Mouse (Mus musculus) MEL (cell line): ENCODE measurements around the gene Tcl1b1.
"Not testable (repeated sequence)": the region's sequence is repeated elsewhere in the genome, so short reads cannot be mapped to it uniquely, and the experiment has no call there.

Experiments used
- CHD1 ChIP-seq: IDR thresholded peaks from 2 replicates; pipeline ENCODE4 v1.6.1; 2012; ENCODE audit warnings: low read depth, mild to moderate bottlenecking, inconsistent platforms, low read length, improper control_type of control experiment
- CHD2 ChIP-seq: IDR thresholded peaks from 2 replicates; pipeline ENCODE4 v1.6.1; 2011; ENCODE audit warnings: low read length, improper control_type of control experiment
- CTCF ChIP-seq, 3 experiments: IDR thresholded peaks in 2 of 3; conservative IDR thresholded peaks in 1 of 3; 2 replicates each; pipeline ENCODE4 v1.5.1; 2011 to 2012; ENCODE audit warnings: low read length in 3 of 3, low read depth in 2 of 3, mild to moderate bottlenecking in 2 of 3, improper control_type of control experiment in 1 of 3, inconsistent platforms in 1 of 3, mixed read lengths in 1 of 3, moderate library complexity in 1 of 3; ENCODE audit not compliant: control insufficient read depth in 1 of 3, insufficient read depth in 1 of 3, poor library complexity in 1 of 3, severe bottlenecking in 1 of 3
- EP300 ChIP-seq, 2 experiments: IDR thresholded peaks; 2 replicates each; pipeline ENCODE4 v1.6.1; 2011; ENCODE audit warnings: improper control_type of control experiment in 2 of 2, low read length in 2 of 2, low read depth in 1 of 2, mild to moderate bottlenecking in 1 of 2
- GABPA ChIP-seq: IDR thresholded peaks from 2 replicates; pipeline ENCODE4 v1.6.1; 2012; ENCODE audit warnings: low read depth, mild to moderate bottlenecking, inconsistent platforms, low read length, improper control_type of control experiment, moderate library complexity
- GATA1 ChIP-seq: IDR thresholded peaks from 2 replicates; pipeline ENCODE4 v1.6.1; 2011; ENCODE audit warnings: low read depth, low read length, improper control_type of control experiment
- MAFK ChIP-seq: IDR thresholded peaks from 2 replicates; pipeline ENCODE4 v1.6.1; 2011; ENCODE audit warnings: low read depth, mild to moderate bottlenecking, low read length, improper control_type of control experiment, borderline replicate concordance
- POLR2A ChIP-seq, 2 experiments: IDR thresholded peaks; 2 replicates each; pipeline ENCODE4 v1.6.1; 2011 to 2012; ENCODE audit warnings: low read length in 2 of 2, mild to moderate bottlenecking in 2 of 2, control low read depth in 1 of 2, improper control_type of control experiment in 1 of 2, low read depth in 1 of 2, moderate library complexity in 1 of 2; ENCODE audit not compliant: control insufficient read depth in 1 of 2, insufficient read depth in 1 of 2, poor library complexity in 1 of 2
- RCOR1 ChIP-seq: IDR thresholded peaks from 2 replicates; pipeline ENCODE4 v1.6.1; 2012; ENCODE audit warnings: low read depth, mild to moderate bottlenecking, inconsistent platforms, low read length, improper control_type of control experiment
- SMC3 ChIP-seq: IDR thresholded peaks from 2 replicates; pipeline ENCODE4 v1.6.1; 2011; ENCODE audit warnings: low read depth, low read length, improper control_type of control experiment
- TAL1 ChIP-seq: IDR thresholded peaks from 2 replicates; pipeline ENCODE4 v1.6.1; 2012; ENCODE audit warnings: mild to moderate bottlenecking, inconsistent platforms, low read length, moderate library complexity, mixed read lengths
- UBTF ChIP-seq: IDR thresholded peaks from 2 replicates; pipeline ENCODE4 v1.6.1; 2012; ENCODE audit warnings: low read depth, mild to moderate bottlenecking, inconsistent platforms, low read length, improper control_type of control experiment, moderate library complexity, borderline replicate concordance; ENCODE audit not compliant: insufficient read depth
- USF1 ChIP-seq: IDR thresholded peaks from 2 replicates; pipeline ENCODE4 v1.6.1; 2014; ENCODE audit warnings: low read depth, mild to moderate bottlenecking, inconsistent platforms, low read length, improper control_type of control experiment, moderate library complexity
- ZKSCAN1 ChIP-seq: IDR thresholded peaks from 2 replicates; pipeline ENCODE4 v1.6.1; 2012; ENCODE audit warnings: low read depth, mild to moderate bottlenecking, inconsistent platforms, low read length, improper control_type of control experiment, moderate library complexity

DNA sequence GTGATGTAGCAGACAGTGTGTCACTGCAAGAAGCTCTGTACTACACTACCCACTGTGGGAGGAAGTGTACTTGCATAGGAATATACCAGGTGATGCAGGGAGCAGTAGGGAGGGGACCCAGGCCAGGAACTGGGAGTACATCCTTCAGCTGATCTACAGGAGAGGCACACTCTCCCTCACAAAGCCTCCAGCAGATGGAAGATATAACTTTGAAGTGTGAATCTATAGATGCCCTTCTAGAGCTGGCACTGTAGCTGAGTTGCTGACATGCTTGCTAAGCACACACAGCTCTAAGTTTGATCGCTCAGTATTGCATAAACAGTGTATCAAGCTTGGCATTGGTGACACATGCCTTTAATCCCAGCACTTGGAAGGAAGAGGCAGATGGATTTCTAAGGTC is 21.8 kb upstream of the Tcl1b1 start:
- not testable (repeated sequence) for TF ChIP-seq TAL1; RCOR1; ZKSCAN1; GABPA; UBTF; CTCF (IDR thresholded peaks at IDR 0.05 in 2 of 3, conservative IDR thresholded peaks at IDR 0.05 in 1 of 3; ENCODE audit: control insufficient read depth in 1 of 3, insufficient read depth in 1 of 3, low read depth in 2 of 3, low read length in 3 of 3, poor library complexity in 1 of 3, severe bottlenecking in 1 of 3); POLR2A (IDR thresholded peaks at IDR 0.05; ENCODE audit: control insufficient read depth in 1 of 2, insufficient read depth in 1 of 2, low read depth in 1 of 2, low read length in 2 of 2, poor library complexity in 1 of 2); MAFK; GATA1; USF1; CHD1; CHD2; EP300 (IDR thresholded peaks at IDR 0.05; ENCODE audit: low read depth in 1 of 2, low read length in 2 of 2); SMC3
